In the genomic region with DNA sequence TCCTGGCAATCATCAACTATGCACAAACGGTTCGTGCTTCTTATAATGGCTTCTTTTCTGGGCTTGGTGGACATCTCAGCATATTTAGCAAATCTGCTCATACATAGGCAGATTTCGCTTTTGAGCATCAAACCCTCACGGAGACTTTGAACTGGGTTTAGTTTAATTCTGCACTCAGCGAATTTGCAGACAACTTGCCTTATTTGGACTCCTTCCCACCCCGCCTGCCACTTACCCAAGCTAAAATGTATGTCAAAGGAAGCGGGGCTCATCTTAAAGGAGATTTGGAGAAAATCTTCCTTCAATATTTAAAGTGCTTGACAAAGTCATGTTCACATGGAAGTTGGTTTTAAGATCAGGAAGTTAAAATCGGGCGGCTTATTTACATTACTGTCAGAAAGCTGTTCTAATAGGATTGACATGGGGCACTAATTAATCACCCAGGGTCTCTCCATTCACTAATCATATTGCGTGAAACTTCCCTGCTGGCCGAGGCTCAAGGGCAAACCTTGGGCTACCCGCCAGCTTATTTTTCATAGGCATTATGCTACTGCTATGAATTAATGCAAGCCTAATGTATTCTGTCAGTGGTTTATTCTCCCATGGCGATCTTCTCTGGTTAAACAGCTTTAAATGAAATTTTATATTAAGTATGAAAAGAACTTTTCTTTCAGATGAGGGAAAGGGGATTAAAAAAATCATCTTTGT, we compare ENCODE assay signal across 17 mouse cellular contexts.
DNase-seq lines count a peak whose midpoint lies in the region; ATAC-seq and TF ChIP-seq lines count a peak whose summit lies in the region.
"Had no signal": no experiment of that assay in that cellular context is flagged by ENCODE, and none has a peak within 500 bp of the region (broad histone marks: within the 10 kb centered on the region; RNA-seq: fewer than 3 reads in every experiment).

No protein-coding gene starts in this region.

- no peak for DNase-seq in embryonic facial prominence, embryonic 14.5 days (ENCODE audit: low spot score)
- no peak for DNase-seq in embryonic facial prominence, embryonic 10.5 days (ENCODE audit: low spot score)
- DNase-seq in midbrain, embryonic 14.5 days, result peak; percentile 77
- no peak for DNase-seq in midbrain, postnatal 0 days (ENCODE audit: low spot score)
- DNase-seq in kidney, postnatal 14 days, result no peak
- DNase-seq in c-Kit-positive CD71-positive TER-119-positive erythroid progenitor cells, embryonic 14.5 days (ENCODE audit: low spot score), result no peak
- DNase-seq: cerebellum, adult 18-20 months; gastrocnemius, adult 2 months; liver, postnatal 0 days had no signal

- H3K4me1 ChIP-seq in embryonic facial prominence, embryonic 14.5 days (ENCODE audit: control insufficient read depth, insufficient read depth, low read length), result peaks cover 55% of the 10 kb centered on the region
- peaks cover 90% of the 10 kb centered on the region for H3K4me1 ChIP-seq in embryonic facial prominence, embryonic 10.5 days
- peaks cover 85% of the 10 kb centered on the region for H3K4me1 ChIP-seq in midbrain, embryonic 14.5 days (ENCODE audit: control insufficient read depth, insufficient read depth, low read length)
- peaks cover 49% of the 10 kb centered on the region for H3K4me1 ChIP-seq in midbrain, postnatal 0 days (ENCODE audit: insufficient read depth, low read length)
- peaks cover 20% of the 10 kb centered on the region for H3K4me1 ChIP-seq in embryonic fibroblast, embryonic 13.5 days (ENCODE audit: control insufficient read depth, insufficient read depth, low read length)
- peaks cover 91% of the 10 kb centered on the region for H3K4me1 ChIP-seq in neural tube, embryonic 13.5 days (replicated peaks)

- H3K4me2 ChIP-seq in embryonic facial prominence, embryonic 14.5 days (ENCODE audit: low read depth, low read length), result 0 out of 2 replicates have a peak overlapping the region, but pooled peaks have one; percentile 6
- peak overlapping the region; percentile 26; the same call in 1 of the 2 replicates for H3K4me2 ChIP-seq in midbrain, embryonic 14.5 days (ENCODE audit: low read length)
- H3K4me2 ChIP-seq in midbrain, postnatal 0 days (ENCODE audit: low read depth, low read length, poor library complexity, severe bottlenecking), result no peak overlapping the region
- no peak overlapping the region for H3K4me2 ChIP-seq in neural tube, embryonic 13.5 days
- H3K4me2 ChIP-seq: embryonic facial prominence, embryonic 13.5 days; heart, embryonic 13.5 days had no signal

- H3K27me3 ChIP-seq in embryonic facial prominence, embryonic 14.5 days (replicated peaks; ENCODE audit: control insufficient read depth, insufficient read depth, low read length), result no peaks in the 10 kb centered on the region
- no peaks in the 10 kb centered on the region; the same call in 1 of the 2 replicates for H3K27me3 ChIP-seq in embryonic facial prominence, embryonic 10.5 days (replicated peaks; ENCODE audit: low read depth, poor library complexity, severe bottlenecking)
- no peaks in the 10 kb centered on the region for H3K27me3 ChIP-seq in midbrain, embryonic 14.5 days (ENCODE audit: control insufficient read depth, insufficient read depth, low read length)
- no peaks in the 10 kb centered on the region for H3K27me3 ChIP-seq in midbrain, postnatal 0 days (ENCODE audit: insufficient read depth, low read length)
- no peaks in the 10 kb centered on the region for H3K27me3 ChIP-seq in neural tube, embryonic 13.5 days
- H3K27me3 ChIP-seq: embryonic facial prominence, embryonic 13.5 days; heart, embryonic 13.5 days; midbrain, embryonic 12.5 days had no signal

- WGBS in embryonic facial prominence, embryonic 14.5 days, result 44% methylated on average over 13 of the region's 13 CpGs
- 64% methylated on average over 13 of the region's 13 CpGs for WGBS in embryonic facial prominence, embryonic 10.5 days
- 22% methylated on average over 13 of the region's 13 CpGs for WGBS in midbrain, embryonic 14.5 days
- 27% methylated on average over 13 of the region's 13 CpGs for WGBS in midbrain, postnatal 0 days
- 40% methylated on average over 13 of the region's 13 CpGs for WGBS in neural tube, embryonic 13.5 days

- no peak overlapping the region for H3K27ac ChIP-seq in embryonic facial prominence, embryonic 14.5 days (replicated peaks; ENCODE audit: low read depth, low read length)
- H3K27ac ChIP-seq in embryonic facial prominence, embryonic 10.5 days (replicated peaks), result no peak overlapping the region
- H3K27ac ChIP-seq in midbrain, embryonic 14.5 days (replicated peaks; ENCODE audit: low read depth, low read length), result 0 out of 2 replicates have a peak overlapping the region, but pooled peaks have one; percentile 32
- no peak overlapping the region; the same call in 1 of the 2 replicates for H3K27ac ChIP-seq in midbrain, postnatal 0 days (ENCODE audit: low read depth, low read length)
- peak overlapping the region; percentile 55 for H3K27ac ChIP-seq in embryonic fibroblast, embryonic 13.5 days (ENCODE audit: insufficient read depth, low read length)
- peak overlapping the region; percentile 69; the same call in 1 of the 2 replicates for H3K27ac ChIP-seq in neural tube, embryonic 13.5 days (replicated peaks)
- H3K27ac ChIP-seq: embryonic facial prominence, embryonic 13.5 days; gastrocnemius, adult 2 months; heart, embryonic 13.5 days had no signal

- no peaks in the 10 kb centered on the region for H3K36me3 ChIP-seq in embryonic facial prominence, embryonic 14.5 days (ENCODE audit: control insufficient read depth, insufficient read depth, low read length)
- H3K36me3 ChIP-seq in embryonic facial prominence, embryonic 10.5 days (replicated peaks), result no peaks in the 10 kb centered on the region
- H3K36me3 ChIP-seq in midbrain, embryonic 14.5 days (ENCODE audit: control insufficient read depth, insufficient read depth, low read length), result no peaks in the 10 kb centered on the region
- no peaks in the 10 kb centered on the region for H3K36me3 ChIP-seq in midbrain, postnatal 0 days (ENCODE audit: insufficient read depth, low read length)
- no peaks in the 10 kb centered on the region for H3K36me3 ChIP-seq in neural tube, embryonic 13.5 days
- H3K36me3 ChIP-seq: embryonic facial prominence, embryonic 13.5 days; G1E; heart, embryonic 13.5 days; midbrain, embryonic 12.5 days had no signal

- ATAC-seq in embryonic facial prominence, embryonic 14.5 days (ENCODE audit: low read depth), result no peak
- ATAC-seq in midbrain, embryonic 14.5 days (ENCODE audit: low FRiP score, low TSS enrichment), result 0 out of 2 replicates have a peak, but pooled peaks have one; percentile 12
- no peak for ATAC-seq in midbrain, postnatal 0 days (ENCODE audit: low FRiP score)
- ATAC-seq in neural tube, embryonic 13.5 days (ENCODE audit: low read depth), result no peak
- ATAC-seq: activated CD4-positive, CD25-positive, alpha-beta regulatory T cell, adult 4 months; inflammation-experienced regulatory T-cells, adult 6 months; liver, postnatal 0 days had no signal

- no peak for TF ChIP-seq POLR2A in embryonic fibroblast, embryonic 13.5 days (IDR thresholded peaks at IDR 0.05; ENCODE audit: low read depth, low read length)

- no peak for TF ChIP-seq CTCF in midbrain, postnatal 0 days (IDR thresholded peaks at IDR 0.05)
- TF ChIP-seq CTCF in embryonic fibroblast, embryonic 13.5 days (IDR thresholded peaks at IDR 0.05; ENCODE audit: borderline replicate concordance, insufficient read depth, low read length), result no peak

- H3K9me3 ChIP-seq in embryonic facial prominence, embryonic 14.5 days (ENCODE audit: control insufficient read depth, low read length), result no peaks in the 10 kb centered on the region
- no peaks in the 10 kb centered on the region for H3K9me3 ChIP-seq in embryonic facial prominence, embryonic 10.5 days
- H3K9me3 ChIP-seq in midbrain, embryonic 14.5 days (ENCODE audit: control insufficient read depth, low read length), result no peaks in the 10 kb centered on the region
- H3K9me3 ChIP-seq in midbrain, postnatal 0 days (ENCODE audit: low read length), result no peaks in the 10 kb centered on the region
- no peaks in the 10 kb centered on the region for H3K9me3 ChIP-seq in neural tube, embryonic 13.5 days
- H3K9me3 ChIP-seq: embryonic facial prominence, embryonic 13.5 days; G1E; heart, embryonic 13.5 days; midbrain, embryonic 12.5 days had no signal

- H3K4me3 ChIP-seq in embryonic facial prominence, embryonic 14.5 days (ENCODE audit: low read depth, low read length), result no peak overlapping the region
- no peak overlapping the region for H3K4me3 ChIP-seq in embryonic facial prominence, embryonic 10.5 days
- no peak overlapping the region for H3K4me3 ChIP-seq in midbrain, embryonic 14.5 days (replicated peaks; ENCODE audit: low read depth, low read length)
- H3K4me3 ChIP-seq in midbrain, postnatal 0 days (ENCODE audit: low read depth, low read length), result no peak overlapping the region
- no peak overlapping the region for H3K4me3 ChIP-seq in embryonic fibroblast, embryonic 13.5 days (ENCODE audit: insufficient read depth, low read length)
- H3K4me3 ChIP-seq in neural tube, embryonic 13.5 days, result no peak overlapping the region
- H3K4me3 ChIP-seq: embryonic facial prominence, embryonic 13.5 days; gastrocnemius, adult 2 months; heart, embryonic 13.5 days; midbrain, embryonic 12.5 days had no signal

- H3K9ac ChIP-seq in embryonic facial prominence, embryonic 14.5 days (ENCODE audit: low read depth, low read length), result no peak overlapping the region
- H3K9ac ChIP-seq in midbrain, embryonic 14.5 days (replicated peaks; ENCODE audit: low read length), result no peak overlapping the region
- H3K9ac ChIP-seq in midbrain, postnatal 0 days (replicated peaks; ENCODE audit: low read length, poor library complexity, severe bottlenecking), result no peak overlapping the region
- no peak overlapping the region for H3K9ac ChIP-seq in neural tube, embryonic 13.5 days
- H3K9ac ChIP-seq: embryonic facial prominence, embryonic 13.5 days; heart, embryonic 13.5 days; liver, postnatal 0 days; midbrain, embryonic 12.5 days had no signal

Comparison
In these comparisons a context has a peak if more than half of its experiments do, and no peak if none do; other contexts are left out.
1. H3K27ac ChIP-seq: peak in midbrain, embryonic 14.5 days (single experiment), embryonic fibroblast, embryonic 13.5 days (single experiment) and neural tube, embryonic 13.5 days (single experiment); none in embryonic facial prominence, embryonic 14.5 days (single experiment), embryonic facial prominence, embryonic 10.5 days (single experiment) and midbrain, postnatal 0 days (single experiment).
2. H3K4me2 ChIP-seq: peak in embryonic facial prominence, embryonic 14.5 days (single experiment) and midbrain, embryonic 14.5 days (single experiment); none in midbrain, postnatal 0 days (single experiment) and neural tube, embryonic 13.5 days (single experiment).